Comparison of ENCODE assay signal across 7 mouse cellular contexts in the genomic region with DNA sequence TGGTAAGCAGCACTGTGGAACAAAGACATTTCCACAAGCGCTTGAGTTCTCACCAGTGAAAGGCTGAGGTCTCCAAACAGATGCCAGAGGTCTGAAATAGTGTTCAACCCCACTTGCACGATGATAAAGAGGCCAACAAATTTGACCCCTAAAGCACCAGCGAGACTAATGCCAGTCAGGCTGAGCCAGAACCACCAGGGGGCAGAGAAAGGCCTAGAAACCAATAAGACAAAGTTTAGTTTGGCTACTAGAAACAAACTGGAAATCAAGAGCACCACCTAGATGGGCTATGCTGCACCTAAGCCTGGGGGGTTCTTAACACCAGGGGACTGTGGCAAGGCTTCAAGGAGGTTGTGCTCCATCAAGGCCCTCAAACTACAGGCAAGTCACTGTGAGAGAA. TPM values are rescaled to one million over a fixed set of nuclear protein-coding genes. Genes with fewer than 3 reads are reported as not detected.
A peak's percentile ranks its signal among the peaks of the same experiment; 100 is the strongest.
DNase-seq lines count a peak whose midpoint lies in the region.

No protein-coding gene starts in this region.

- DNase-seq in layer of hippocampus, adult 11-12 months (ENCODE audit: low spot score) = peak; percentile 28
- no peak for DNase-seq in layer of hippocampus, adult 9-11 months
- DNase-seq in ES-CJ7 (ENCODE audit: low read depth, low spot score) (peak; percentile 44), ZHBTc4 (ENCODE audit: low read depth, low spot score) (peak; percentile 33)
- peak; percentile 61 for DNase-seq in kidney, postnatal 10 days
- DNase-seq in testis, postnatal 10 days (ENCODE audit: low spot score) = peak; percentile 67
- DNase-seq in left cerebral cortex, adult 18-20 months (ENCODE audit: low spot score in 2 of 2) = no peak

RNA-seq across cellular contexts. Expression of gene Gstz1, which starts 15.3 kb away (rescaled TPM):
- total RNA-seq in left cerebral cortex, adult 18-20 months (2021) = 10 to 100 TPM; 48.2 to 51.6 TPM

RNA-seq across cellular contexts. Expression of gene Pomt2, which starts 16.1 kb away (rescaled TPM):
- 10 to 100 TPM; 16.0 to 18.7 TPM for total RNA-seq in left cerebral cortex, adult 18-20 months (2021)

RNA-seq across cellular contexts. Expression of gene Ngb, which starts 29.3 kb away (rescaled TPM):
- total RNA-seq in left cerebral cortex, adult 18-20 months (2021) = 10 to 100 TPM in 1 of 2 experiments, 1 to 10 TPM in 1; 6.2 to 11.6 TPM

Comparison
In these comparisons a context has a peak if more than half of its experiments do, and no peak if none do; other contexts are left out.
1. DNase-seq: peak in layer of hippocampus, adult 11-12 months (single experiment), ES-CJ7 (single experiment), ZHBTc4 (single experiment), kidney, postnatal 10 days (single experiment) and testis, postnatal 10 days (single experiment); none in layer of hippocampus, adult 9-11 months (single experiment) and left cerebral cortex, adult 18-20 months (0 of 2).